Mouse (Mus musculus) lung, postnatal 25 days (tissue): Measurements from ENCODE around the gene Olfr631.
A peak's percentile ranks its signal among the peaks of the same experiment; 100 is the strongest.
"Not testable (repeated sequence)": the region's sequence is repeated elsewhere in the genome, so short reads cannot be mapped to it uniquely, and the experiment has no call there.

Source experiments
- DNase-seq: peaks from one replicate; pipeline ENCODE4 v3.0.0; 2022; ENCODE audit warnings: low spot score

Gene Olfr631

GRCm38 (mm10) chr7:103928525-103928924, at the start of gene Olfr631:
Olfr631 (plus strand) TSS chr7:103928825.
- no peak for DNase-seq

GRCm38 (mm10) chr7:103886152-103886551, 42.5 kb upstream of the Olfr631 start, which contains the start of gene Olfr66:
Olfr66 (minus strand) TSS chr7:103886252.
- DNase-seq, result no peak

GRCm38 (mm10) chr7:103894385-103894784, 34.2 kb upstream of the Olfr631 start, which contains the start of gene Olfr64:
Olfr64 (minus strand) TSS chr7:103894485.
- no peak for DNase-seq

GRCm38 (mm10) chr7:103903187-103903586, 25.4 kb upstream of the Olfr631 start, which contains the start of gene Olfr65:
Olfr65 (plus strand) TSS chr7:103903487.
- no peak for DNase-seq

- no peak for DNase-seq
Measured at GRCm38 (mm10) chr7:103910047-103910446, 18.6 kb upstream of the Olfr631 start.

- no peak for DNase-seq
Measured at GRCm38 (mm10) chr7:103912969-103913511, 15.6 kb upstream of the Olfr631 start.

- DNase-seq, result no peak
Measured at GRCm38 (mm10) chr7:103915338-103915737, 13.3 kb upstream of the Olfr631 start.

- DNase-seq, result no peak
Measured at GRCm38 (mm10) chr7:103934264-103934663, 5.6 kb downstream of the Olfr631 start, which contains the start of gene Olfr632. Olfr632 (plus strand) TSS chr7:103934347.

GRCm38 (mm10) chr7:103942730-103943129, 14.1 kb downstream of the Olfr631 start:
- peak; percentile 5 for DNase-seq

GRCm38 (mm10) chr7:103944137-103944536, 15.5 kb downstream of the Olfr631 start, which contains the start of gene Olfr633:
Olfr633 (plus strand) TSS chr7:103944437.
- no peak for DNase-seq

- DNase-seq, result not testable (repeated sequence)
Measured at GRCm38 (mm10) chr7:103966873-103967272, 38.2 kb downstream of the Olfr631 start.

GRCm38 (mm10) chr7:103970852-103971251, 42.2 kb downstream of the Olfr631 start, which contains the start of gene Olfr635:
Olfr635 (plus strand) TSS chr7:103971152.
- no peak for DNase-seq

- no peak for DNase-seq
Measured at GRCm38 (mm10) chr7:103971782-103972181, 43.2 kb downstream of the Olfr631 start.
